Mouse (Mus musculus) cerebellum, adult 2 months (tissue): Measurements from ENCODE around the gene Slc26a10.

Experiments
- CTCF ChIP-seq: fragments of 200-500 bp; IDR thresholded peaks from 2 replicates; pipeline ENCODE4 v1.5.1; 2011; ENCODE audit warnings: low read depth, mild to moderate bottlenecking, control low read depth, low read length, moderate library complexity, borderline replicate concordance; ENCODE audit not compliant: insufficient read depth
- POLR2A ChIP-seq: fragments of 200-500 bp; IDR thresholded peaks from 2 replicates; pipeline ENCODE4 v1.6.1; 2011; ENCODE audit warnings: low read length, control low read depth, borderline replicate concordance; ENCODE audit not compliant: insufficient read depth

DNA sequence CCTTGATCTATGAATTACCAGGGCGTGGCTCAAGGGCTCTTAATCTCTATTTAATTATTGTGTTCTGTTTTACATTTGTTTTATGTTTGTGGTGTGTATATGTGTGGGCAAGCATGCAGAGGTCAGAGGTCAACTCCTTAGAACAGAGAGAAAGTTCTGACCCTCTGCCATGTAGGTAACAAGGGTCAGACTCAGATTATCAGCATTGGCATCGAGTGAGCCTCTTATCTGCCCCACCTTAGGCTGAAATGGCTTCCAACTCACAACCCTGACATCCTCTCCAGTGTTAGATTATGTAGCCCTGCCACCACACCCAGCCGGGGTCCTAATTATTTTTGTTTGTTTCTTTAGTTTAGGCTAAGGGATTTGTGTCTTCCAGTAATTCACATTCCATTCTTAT is 22.0 kb downstream of the Slc26a10 start:
- TF ChIP-seq POLR2A (no peak), CTCF (no peak)
